Mouse (Mus musculus): Measurements from ENCODE around the gene Ruvbl2.

GRCm38 (mm10) chr7:45408351-45408750 lies 29.5 kb downstream of the Ruvbl2 start:
- TF ChIP-seq MAFK (IDR thresholded peaks at IDR 0.05; ENCODE audit: insufficient read depth, low read depth, low read length) (no peak), CHD2 (IDR thresholded peaks at IDR 0.05; ENCODE audit: low read depth, low read length) (no peak), HCFC1 (IDR thresholded peaks at IDR 0.05; ENCODE audit: borderline replicate concordance, insufficient read depth, low read length) (no peak), ZC3H11A (IDR thresholded peaks at IDR 0.05; ENCODE audit: borderline replicate concordance, low read depth, low read length) (no peak)
